Mouse (Mus musculus): Measurements from ENCODE around the gene Osr1. TPM values are rescaled to one million over a fixed set of nuclear protein-coding genes. Genes with fewer than 3 reads are reported as not detected.

The Osr1 gene
- polyA plus RNA-seq, 1 experiment: 3.0 TPM

DNA sequence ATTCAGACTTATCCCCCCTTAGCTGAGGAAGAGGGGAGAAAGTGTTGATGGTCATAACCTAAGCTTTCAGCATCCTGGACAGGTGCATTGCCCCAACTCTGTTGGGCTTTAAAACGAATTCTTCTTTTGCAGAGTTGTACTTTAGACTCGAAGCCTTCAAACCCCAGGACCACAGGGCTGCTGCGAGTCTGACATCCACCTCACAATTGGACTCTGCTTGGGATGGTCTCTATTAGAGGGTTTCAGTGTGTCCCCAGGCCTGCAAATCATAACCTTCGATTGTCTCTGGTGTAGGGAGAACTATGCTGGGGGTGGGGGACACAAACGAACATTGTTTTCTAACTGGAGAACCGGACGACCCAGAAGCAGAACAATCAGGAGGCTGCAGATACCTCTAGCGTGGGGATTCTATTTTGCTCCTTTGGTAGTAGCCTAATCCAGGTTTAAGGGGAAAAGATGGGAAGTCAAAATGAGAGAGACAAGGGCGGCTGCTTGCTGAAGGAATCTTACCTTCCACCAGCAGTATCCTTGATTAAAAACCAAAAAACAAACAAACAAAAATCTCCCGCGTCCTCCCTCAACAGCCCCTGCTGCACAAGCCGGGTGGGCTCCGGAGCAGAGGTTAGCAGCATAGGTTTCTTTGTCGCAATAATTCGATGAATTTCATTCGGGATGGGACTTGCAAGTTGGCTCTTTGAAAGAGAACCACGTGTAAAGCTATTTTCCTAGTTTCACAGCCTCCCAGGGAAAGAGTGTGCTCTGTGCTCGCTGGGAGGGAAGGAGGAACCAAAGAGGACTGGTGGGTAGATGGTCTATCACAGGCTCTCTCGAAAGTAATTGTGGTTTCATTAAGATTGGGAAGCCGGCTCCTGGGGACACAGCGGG lies 5.5 kb downstream of the Osr1 start:
- Histone ChIP-seq H3K27me3 (ENCODE audit: control insufficient read depth, insufficient read depth, insufficient read length) (no peaks in the 10 kb centered on the region), H3K36me3 (ENCODE audit: control insufficient read depth, insufficient read depth) (no peaks in the 10 kb centered on the region), H3K4me3 (peak overlapping the region; percentile 30), H3K79me2 (ENCODE audit: control insufficient read depth, insufficient read depth) (no peaks in the 10 kb centered on the region), H3ac (ENCODE audit: control insufficient read depth, insufficient read length) (no peak overlapping the region), H3K4me2 (ENCODE audit: low read depth) (peak overlapping the region; percentile 52)
- TF ChIP-seq SRF (IDR thresholded peaks at IDR 0.05; ENCODE audit: control insufficient read depth, insufficient read length, low read depth) (no peak), E2F4 (IDR thresholded peaks at IDR 0.05; ENCODE audit: insufficient read depth) (no peak), USF1 (IDR thresholded peaks at IDR 0.05; ENCODE audit: low read depth) (no peak), MYOG (IDR thresholded peaks at IDR 0.05; ENCODE audit: control insufficient read depth in 1 of 3, insufficient read depth in 1 of 3, insufficient read length in 2 of 3, low read depth in 2 of 3) (no peak), REST (IDR thresholded peaks at IDR 0.05; ENCODE audit: insufficient read depth, insufficient read length) (no peak), MYOD1 (IDR thresholded peaks at IDR 0.05; ENCODE audit: control insufficient read depth in 1 of 3, insufficient read length in 2 of 3, low read depth in 2 of 3) (no peak), POLR2A (IDR thresholded peaks at IDR 0.05; ENCODE audit: insufficient read length, low read depth) (no peak), MAX (IDR thresholded peaks at IDR 0.05; ENCODE audit: low read depth) (no peak), CEBPB (IDR thresholded peaks at IDR 0.05; ENCODE audit: insufficient read depth, poor library complexity, severe bottlenecking) (no peak), TCF3 (IDR thresholded peaks at IDR 0.05; ENCODE audit: insufficient read length, low read depth) (no peak)

DNA sequence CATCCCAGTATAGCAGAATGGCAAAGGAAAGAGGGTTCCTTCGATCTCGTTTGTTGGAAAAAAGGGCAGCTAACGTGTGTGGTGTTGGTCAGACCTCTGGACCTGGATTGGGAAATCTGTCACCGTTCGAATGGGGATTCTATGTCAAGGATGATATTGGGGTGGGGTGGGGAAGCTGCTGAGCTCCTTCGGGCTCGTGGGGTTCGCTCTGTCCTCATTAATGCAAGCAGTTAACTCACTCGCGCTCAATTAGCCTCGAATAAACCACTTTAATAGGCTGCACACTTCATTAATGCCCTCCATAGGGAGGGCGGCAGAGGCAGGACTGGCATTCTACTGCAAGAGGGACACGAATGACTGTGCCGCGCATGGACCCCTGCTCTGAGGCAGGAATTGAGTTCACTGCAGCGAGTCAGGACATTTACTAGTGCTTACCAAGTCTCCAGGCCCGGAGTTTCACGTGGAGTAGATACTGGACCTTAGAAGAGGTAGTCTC lies 6.2 kb downstream of the Osr1 start:
- Histone ChIP-seq H3K4me2 (ENCODE audit: low read depth) (no peak overlapping the region), H3ac (ENCODE audit: control insufficient read depth, insufficient read length) (no peak overlapping the region), H3K79me2 (ENCODE audit: control insufficient read depth, insufficient read depth) (no peaks in the 10 kb centered on the region), H3K4me3 (no peak overlapping the region), H3K27me3 (ENCODE audit: control insufficient read depth, insufficient read depth, insufficient read length) (no peaks in the 10 kb centered on the region), H3K36me3 (ENCODE audit: control insufficient read depth, insufficient read depth) (no peaks in the 10 kb centered on the region)
- TF ChIP-seq TCF12 (IDR thresholded peaks at IDR 0.05; ENCODE audit: insufficient read depth, poor library complexity, severe bottlenecking): no peak
- TF ChIP-seq REST (IDR thresholded peaks at IDR 0.05; ENCODE audit: insufficient read depth, insufficient read length): no peak
- TF ChIP-seq TCF3 (IDR thresholded peaks at IDR 0.05; ENCODE audit: insufficient read length, low read depth): no peak
- TF ChIP-seq SRF (IDR thresholded peaks at IDR 0.05; ENCODE audit: control insufficient read depth, insufficient read length, low read depth): no peak
- TF ChIP-seq MAX (IDR thresholded peaks at IDR 0.05; ENCODE audit: low read depth): no peak
- TF ChIP-seq CEBPB (IDR thresholded peaks at IDR 0.05; ENCODE audit: insufficient read depth, poor library complexity, severe bottlenecking): no peak
- no peak for TF ChIP-seq MYOD1 (IDR thresholded peaks at IDR 0.05; ENCODE audit: control insufficient read depth in 1 of 3, insufficient read length in 2 of 3, low read depth in 2 of 3)
- TF ChIP-seq MYOG (IDR thresholded peaks at IDR 0.05; ENCODE audit: control insufficient read depth in 1 of 3, insufficient read depth in 1 of 3, insufficient read length in 2 of 3, low read depth in 2 of 3): no peak
- TF ChIP-seq USF1 (IDR thresholded peaks at IDR 0.05; ENCODE audit: low read depth): no peak
- TF ChIP-seq POLR2A (IDR thresholded peaks at IDR 0.05; ENCODE audit: insufficient read length, low read depth): no peak
- no peak for TF ChIP-seq POLR2AphosphoS2 (IDR thresholded peaks at IDR 0.05; ENCODE audit: insufficient read length, low read depth)
- no peak for TF ChIP-seq E2F4 (IDR thresholded peaks at IDR 0.05; ENCODE audit: insufficient read depth)

DNA sequence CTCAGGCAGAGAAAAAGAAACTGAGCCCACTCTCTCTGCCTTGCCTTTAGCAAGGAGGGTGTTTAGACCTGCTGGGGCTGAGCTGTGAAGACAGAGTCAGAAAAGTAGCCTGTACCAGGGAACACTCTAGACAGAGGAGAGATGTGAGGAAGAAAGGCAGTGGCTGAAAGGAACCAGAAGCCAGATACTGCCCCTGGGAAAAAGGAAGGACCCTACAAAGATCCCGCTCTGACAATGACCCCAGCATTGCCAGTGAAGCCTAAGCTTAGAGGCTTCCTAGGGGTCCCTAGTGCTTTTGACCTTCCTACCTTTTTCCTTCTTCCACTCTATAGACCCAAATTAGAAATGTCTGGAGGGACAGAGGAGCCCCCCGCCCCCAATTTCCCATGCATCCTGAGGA lies 7.7 kb downstream of the Osr1 start:
- Histone ChIP-seq H3K27me3 (ENCODE audit: control insufficient read depth, insufficient read depth, insufficient read length) (no peaks in the 10 kb centered on the region), H3K4me2 (ENCODE audit: low read depth) (no peak overlapping the region)

DNA sequence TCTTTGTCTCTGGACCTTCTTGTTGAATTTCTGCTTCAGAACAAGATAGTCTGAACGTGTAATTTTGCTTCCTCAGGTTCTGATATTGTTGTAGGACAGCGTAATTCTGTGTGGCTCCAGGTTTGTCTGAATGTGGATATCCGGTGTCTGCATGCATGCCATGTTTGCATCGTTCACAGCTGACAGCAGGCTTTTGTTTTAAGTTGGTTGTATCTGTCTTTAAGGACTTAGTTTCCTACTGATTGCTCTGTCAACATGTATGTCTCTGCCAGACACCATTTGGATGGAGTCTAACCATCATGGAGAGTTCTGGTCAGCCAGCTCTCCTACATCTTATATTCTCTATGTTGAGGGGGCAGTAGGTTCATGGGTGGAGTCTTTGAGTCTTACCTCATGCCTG lies 8.7 kb downstream of the Osr1 start:
- H3K4me2 ChIP-seq (ENCODE audit: low read depth): no peak overlapping the region
- H3K79me2 ChIP-seq (ENCODE audit: control insufficient read depth, insufficient read depth): no peaks in the 10 kb centered on the region
- H3K36me3 ChIP-seq (ENCODE audit: control insufficient read depth, insufficient read depth): no peaks in the 10 kb centered on the region
- TF ChIP-seq POLR2A (IDR thresholded peaks at IDR 0.05; ENCODE audit: insufficient read length, low read depth) (no peak), REST (IDR thresholded peaks at IDR 0.05; ENCODE audit: insufficient read depth, insufficient read length) (no peak), MYOG (IDR thresholded peaks at IDR 0.05; ENCODE audit: control insufficient read depth in 1 of 3, insufficient read depth in 1 of 3, insufficient read length in 2 of 3, low read depth in 2 of 3) (no peak), E2F4 (IDR thresholded peaks at IDR 0.05; ENCODE audit: insufficient read depth) (no peak), POLR2AphosphoS2 (IDR thresholded peaks at IDR 0.05; ENCODE audit: insufficient read length, low read depth) (no peak), SRF (IDR thresholded peaks at IDR 0.05; ENCODE audit: control insufficient read depth, insufficient read length, low read depth) (no peak), MAX (IDR thresholded peaks at IDR 0.05; ENCODE audit: low read depth) (no peak), MYOD1 (IDR thresholded peaks at IDR 0.05; ENCODE audit: control insufficient read depth in 1 of 3, insufficient read length in 2 of 3, low read depth in 2 of 3) (no peak), CEBPB (IDR thresholded peaks at IDR 0.05; ENCODE audit: insufficient read depth, poor library complexity, severe bottlenecking) (no peak), USF1 (IDR thresholded peaks at IDR 0.05; ENCODE audit: low read depth) (no peak), TCF12 (IDR thresholded peaks at IDR 0.05; ENCODE audit: insufficient read depth, poor library complexity, severe bottlenecking) (no peak), TCF3 (IDR thresholded peaks at IDR 0.05; ENCODE audit: insufficient read length, low read depth) (no peak)
- no peaks in the 10 kb centered on the region for H3K27me3 ChIP-seq (ENCODE audit: control insufficient read depth, insufficient read depth, insufficient read length)
- H3K4me3 ChIP-seq: no peak overlapping the region
- H3ac ChIP-seq (ENCODE audit: control insufficient read depth, insufficient read length): no peak overlapping the region

More for the DNA sequence above, 7.7 kb downstream of the Osr1 start:
- no peaks in the 10 kb centered on the region for H3K36me3 ChIP-seq (ENCODE audit: control insufficient read depth, insufficient read depth)
- H3K4me3 ChIP-seq: no peak overlapping the region
- H3K79me2 ChIP-seq (ENCODE audit: control insufficient read depth, insufficient read depth): no peaks in the 10 kb centered on the region
- TF ChIP-seq MAX (IDR thresholded peaks at IDR 0.05; ENCODE audit: low read depth): no peak
- TF ChIP-seq USF1 (IDR thresholded peaks at IDR 0.05; ENCODE audit: low read depth): no peak
- TF ChIP-seq CEBPB (IDR thresholded peaks at IDR 0.05; ENCODE audit: insufficient read depth, poor library complexity, severe bottlenecking): no peak
- TF ChIP-seq MYOG (IDR thresholded peaks at IDR 0.05; ENCODE audit: control insufficient read depth in 1 of 3, insufficient read depth in 1 of 3, insufficient read length in 2 of 3, low read depth in 2 of 3): no peak
- no peak for TF ChIP-seq SRF (IDR thresholded peaks at IDR 0.05; ENCODE audit: control insufficient read depth, insufficient read length, low read depth)
- no peak for TF ChIP-seq REST (IDR thresholded peaks at IDR 0.05; ENCODE audit: insufficient read depth, insufficient read length)
- no peak for TF ChIP-seq TCF3 (IDR thresholded peaks at IDR 0.05; ENCODE audit: insufficient read length, low read depth)
- TF ChIP-seq MYOD1 (IDR thresholded peaks at IDR 0.05; ENCODE audit: control insufficient read depth in 1 of 3, insufficient read length in 2 of 3, low read depth in 2 of 3): no peak
- TF ChIP-seq POLR2AphosphoS2 (IDR thresholded peaks at IDR 0.05; ENCODE audit: insufficient read length, low read depth): no peak
- TF ChIP-seq TCF12 (IDR thresholded peaks at IDR 0.05; ENCODE audit: insufficient read depth, poor library complexity, severe bottlenecking): no peak
- no peak for TF ChIP-seq E2F4 (IDR thresholded peaks at IDR 0.05; ENCODE audit: insufficient read depth)
- TF ChIP-seq POLR2A (IDR thresholded peaks at IDR 0.05; ENCODE audit: insufficient read length, low read depth): no peak
- no peak overlapping the region for H3ac ChIP-seq (ENCODE audit: control insufficient read depth, insufficient read length)
